Mouse (Mus musculus) heart, postnatal 0 days (tissue): ENCODE measurements around the gene Plcb4. TPM values are rescaled to one million over a fixed set of nuclear protein-coding genes. Genes with fewer than 3 reads are reported as not detected.

Experiments used
- ATAC-seq: fragments of 200-750 bp; cut with Nextera tagmentation; 2 replicates; pipeline ENCODE4 v1.8.0; 2017; ENCODE audit warnings: low read depth, moderate number of reproducible peaks, moderate library complexity; ENCODE audit not compliant: insufficient read depth
- DNase-seq: peaks from one replicate; pipeline ENCODE4 v3.0.0-alpha.2; 2016; ENCODE audit warnings: low spot score
- H3K27ac ChIP-seq: fragments of 300-500 bp; sonication (generic); 2 replicates; pipeline ENCODE4 v1.5.1; 2014; ENCODE audit warnings: low read depth, mild to moderate bottlenecking
- H3K27me3 ChIP-seq: fragments of 300-500 bp; sonication (generic); 2 replicates; pipeline ENCODE4 v1.6.1; 2014; ENCODE audit warnings: low read length, mixed read lengths; ENCODE audit not compliant: control insufficient read depth, insufficient read depth
- H3K36me3 ChIP-seq: fragments of 300-500 bp; sonication (generic); replicated peaks from 2 replicates; pipeline ENCODE4 v1.6.1; 2014; ENCODE audit warnings: low read length, mixed read lengths; ENCODE audit not compliant: control insufficient read depth, insufficient read depth
- H3K4me1 ChIP-seq: fragments of 300-500 bp; sonication (generic); 2 replicates; pipeline ENCODE4 v1.6.1; 2014; ENCODE audit warnings: antibody characterized with exemption; ENCODE audit not compliant: control insufficient read depth, insufficient read depth
- H3K4me2 ChIP-seq: fragments of 300-500 bp; sonication (generic); 2 replicates; pipeline ENCODE4 v1.6.1; 2014; ENCODE audit warnings: low read depth, mild to moderate bottlenecking, low read length, moderate library complexity
- H3K4me3 ChIP-seq: fragments of 300-500 bp; sonication (generic); 2 replicates; pipeline ENCODE4 v1.5.1; 2014; ENCODE audit warnings: low read depth, low read length
- H3K9ac ChIP-seq: fragments of 300-500 bp; sonication (generic); replicated peaks from 2 replicates; pipeline ENCODE4 v1.6.1; 2014; ENCODE audit warnings: low read depth, low read length, mixed read lengths
- H3K9me3 ChIP-seq: fragments of 300-500 bp; sonication (generic); replicated peaks from 2 replicates; pipeline ENCODE4 v1.6.1; 2016; ENCODE audit warnings: low read length; ENCODE audit not compliant: control insufficient read depth
- CTCF ChIP-seq: IDR thresholded peaks from 2 replicates; pipeline ENCODE4 v1.5.1; 2016; ENCODE audit warnings: antibody characterized with exemption, control low read depth, low read depth
- EP300 ChIP-seq: IDR thresholded peaks from 2 replicates; pipeline ENCODE4 v1.6.1; 2016; ENCODE audit warnings: antibody characterized with exemption, low read depth
- WGBS: fragments of 180-500 bp; shearing (Covaris S2); extraction: QIAGEN DNeasy Blood & Tissue Kit; methylation state at CpG from one replicate; pipeline ENCODE4 v1.1.7; 2014; 5-methylcytosine and 5-hydroxymethylcytosine counted together
- polyA plus RNA-seq: library from polyadenylated mRNA; unstranded; fragments of >200 nt; fragmentation: Nextera tagmentation; extraction: Ambion mirVana; gene quantifications from 2 replicates; pipeline ENCODE4 v1.2.1, GENCODE M21; 2015
- total RNA-seq: library from RNA; depleted of rRNA; stranded (reverse); fragments of >200 nt; gene quantifications from 2 replicates; pipeline ENCODE4 v1.2.3, GENCODE M21; 2014; ENCODE audit warnings: low replicate concordance

Gene Plcb4
- total and polyA plus RNA-seq, 2 experiments from 2014 or later = 34.7 to 57.0 TPM

- peak overlapping the region; percentile 50; the same call in 1 of the 2 replicates for H3K27ac ChIP-seq
These were observed 255.8 kb downstream of the Plcb4 start for GRCm38 (mm10) chr2:135914343-135915261.

DNA sequence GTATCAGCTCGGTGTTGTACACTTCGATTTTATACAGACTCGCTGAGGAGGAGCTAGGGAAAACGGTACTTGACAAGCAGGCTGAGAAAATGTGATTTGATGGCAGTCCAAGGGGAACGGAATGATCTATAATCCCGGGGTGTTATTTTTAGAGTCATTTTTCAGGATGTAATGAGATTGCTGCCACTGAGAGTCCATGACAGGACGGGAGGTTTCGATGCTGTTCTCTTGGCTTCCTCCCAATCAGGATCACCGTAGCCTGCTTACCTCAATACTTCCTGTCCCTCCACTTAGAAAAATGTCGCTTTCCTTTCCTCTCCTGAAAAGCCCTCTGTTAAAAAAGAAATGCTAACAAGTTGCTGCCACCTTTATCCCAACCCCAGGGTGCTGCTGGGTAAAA, 257.1 kb downstream of the Plcb4 start:
- H3K27ac ChIP-seq = peak overlapping the region; percentile 50
- H3K9me3 ChIP-seq = no peaks in the 10 kb centered on the region
- H3K9ac ChIP-seq = 0 out of 2 replicates have a peak overlapping the region, but pooled peaks have one; percentile 9
- H3K4me1 ChIP-seq = peaks cover 42% of the 10 kb centered on the region
- no peak overlapping the region for H3K4me3 ChIP-seq
- H3K4me2 ChIP-seq = peak overlapping the region; percentile 40
- 16% methylated on average over 10 of the region's 10 CpGs for WGBS
- no peaks in the 10 kb centered on the region for H3K27me3 ChIP-seq
- H3K36me3 ChIP-seq = no peaks in the 10 kb centered on the region
- ATAC-seq (no peak), DNase-seq (no peak)
- no peak for TF ChIP-seq CTCF
- TF ChIP-seq EP300 = no peak

More at GRCm38 (mm10) chr2:135914343-135915261, 255.8 kb downstream of the Plcb4 start:
- no peaks in the 10 kb centered on the region for H3K9me3 ChIP-seq
- ATAC-seq (no peak), DNase-seq (no peak)
- no peak for TF ChIP-seq EP300
- TF ChIP-seq CTCF = no peak
- H3K4me1 ChIP-seq = peaks cover 37% of the 10 kb centered on the region
- H3K9ac ChIP-seq = no peak overlapping the region
- H3K36me3 ChIP-seq = 0 out of 2 replicates have a peak, but pooled peaks cover 5% of the 10 kb centered on the region
- H3K4me2 ChIP-seq = no peak overlapping the region
- no peaks in the 10 kb centered on the region for H3K27me3 ChIP-seq
- WGBS = 52% methylated on average over 8 of the region's 8 CpGs
- no peak overlapping the region for H3K4me3 ChIP-seq

GRCm38 (mm10) chr2:135917000-135917399, 258.2 kb downstream of the Plcb4 start:
- Histone ChIP-seq H3K4me3 (no peak overlapping the region), H3K9ac (no peak overlapping the region), H3K4me2 (no peak overlapping the region), H3K36me3 (no peaks in the 10 kb centered on the region), H3K27me3 (no peaks in the 10 kb centered on the region), H3K9me3 (no peaks in the 10 kb centered on the region), H3K27ac (no peak overlapping the region), H3K4me1 (peaks cover 42% of the 10 kb centered on the region)
- ATAC-seq (no peak), DNase-seq (no peak)
- WGBS = 76% methylated on average over 3 of the region's 3 CpGs
- TF ChIP-seq CTCF = no peak
- no peak for TF ChIP-seq EP300

- H3K9ac ChIP-seq = no peak overlapping the region
- peaks cover 3% of the 10 kb centered on the region; the same call in 1 of the 2 replicates for H3K36me3 ChIP-seq
- ATAC-seq (no peak), DNase-seq (no peak)
- 25% methylated on average over 5 of the region's 5 CpGs for WGBS
- no peaks in the 10 kb centered on the region for H3K9me3 ChIP-seq
- TF ChIP-seq CTCF (no peak), EP300 (no peak)
- H3K4me2 ChIP-seq = no peak overlapping the region
- no peak overlapping the region for H3K4me3 ChIP-seq
- no peaks in the 10 kb centered on the region for H3K27me3 ChIP-seq
- H3K27ac ChIP-seq = no peak overlapping the region
- H3K4me1 ChIP-seq = peaks cover 42% of the 10 kb centered on the region
These were observed 259.3 kb downstream of the Plcb4 start for GRCm38 (mm10) chr2:135918116-135918515.

DNA sequence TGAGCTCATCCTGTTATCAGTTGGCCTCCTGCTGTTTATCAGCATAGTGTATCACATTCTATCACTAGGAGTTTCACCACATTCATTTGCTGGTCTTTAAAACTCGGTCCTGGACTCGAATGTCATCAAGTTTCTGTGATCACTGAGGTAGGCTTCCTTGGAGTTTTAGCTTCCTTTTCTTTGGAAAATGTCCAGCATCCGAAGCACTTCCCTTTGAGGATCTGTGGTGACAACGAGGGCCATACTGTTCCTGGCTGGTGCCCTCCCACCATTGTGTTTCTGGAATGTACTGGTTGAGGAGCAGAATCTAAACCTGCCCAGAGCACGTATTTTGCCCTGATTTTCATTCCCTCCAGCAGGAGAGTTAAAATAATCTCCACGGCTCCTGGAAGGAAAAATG, 260.8 kb downstream of the Plcb4 start:
- H3K27me3 ChIP-seq = no peaks in the 10 kb centered on the region
- H3K9me3 ChIP-seq = no peaks in the 10 kb centered on the region
- WGBS = 31% methylated on average over 6 of the region's 6 CpGs
- 0 out of 2 replicates have a peak overlapping the region, but pooled peaks have one; percentile 6 for H3K27ac ChIP-seq
- TF ChIP-seq EP300 = no peak
- TF ChIP-seq CTCF = no peak
- peaks cover 30% of the 10 kb centered on the region for H3K4me1 ChIP-seq
- H3K4me3 ChIP-seq = no peak overlapping the region
- H3K9ac ChIP-seq = no peak overlapping the region
- DNase-seq (no peak), ATAC-seq (no peak)
- peaks cover 3% of the 10 kb centered on the region; the same call in 1 of the 2 replicates for H3K36me3 ChIP-seq
- H3K4me2 ChIP-seq = no peak overlapping the region
